Mouse (Mus musculus): ENCODE data around the gene Cdk13. TPM values are rescaled to one million over a fixed set of nuclear protein-coding genes. Genes with fewer than 3 reads are reported as not detected.

Gene Cdk13
- total RNA-seq (2023): 142 TPM

GRCm38 (mm10) chr13:17804909-17805613 lies at the start of gene Cdk13:
TSS of gene Cdk13 (minus strand) at chr13:17805097.

DNA sequence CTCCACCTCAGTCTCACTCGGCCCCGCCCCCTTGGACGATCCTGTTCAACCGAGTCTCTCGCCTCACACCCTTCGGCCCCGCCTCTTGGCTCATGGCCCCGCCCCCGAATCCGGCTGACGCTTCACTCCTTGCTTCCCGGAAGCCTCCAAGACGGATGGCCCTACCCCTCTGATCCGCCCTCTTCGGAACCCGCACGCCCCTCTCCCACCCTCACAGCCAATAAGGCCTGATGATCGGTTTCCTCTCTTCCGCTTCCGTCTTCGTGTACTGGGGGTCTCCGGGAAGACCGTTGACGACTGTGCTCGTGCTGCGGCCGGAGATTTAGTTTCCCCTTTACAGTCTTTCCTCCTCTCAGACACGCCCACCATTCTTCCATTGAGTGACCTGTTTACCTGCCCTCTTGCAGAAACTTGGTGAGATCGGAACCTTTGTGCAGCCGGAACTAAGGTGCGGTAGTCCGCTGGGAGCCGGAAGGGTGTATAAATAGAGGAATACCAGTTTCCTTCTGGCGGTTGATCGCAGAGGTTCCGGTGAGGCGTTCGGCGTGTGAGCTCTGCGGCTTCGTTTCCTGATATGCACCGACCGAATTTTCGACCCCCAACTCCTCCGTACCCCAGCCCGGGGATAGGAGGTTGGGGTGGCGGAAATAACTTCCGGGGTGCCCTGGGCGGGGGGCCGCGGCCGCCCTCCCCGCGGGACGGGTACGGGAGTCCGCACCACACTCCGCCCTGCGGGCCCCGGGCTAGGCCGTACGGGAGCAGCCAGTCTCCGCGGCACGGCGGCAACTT lies 109.8 kb downstream of the Cdk13 start, which contains the start of the genes Mplkip and Sugct:
Gene Mplkip, plus strand, starts transcription at position 282 of the 789 bp plus-strand sequence.
Gene Sugct, minus strand, starts transcription at position 643 of the 789 bp plus-strand sequence.

Other genes with a start within 250 kb of the Cdk13 start
- 31.7 TPM for gene Mplkip, start 109.9 kb downstream of the Cdk13 start, total RNA-seq (2023)
- gene Sugct, start 109.5 kb downstream of the Cdk13 start, total RNA-seq (2023): 0.50 TPM
- 33.3 TPM for gene Rala, start 139.1 kb upstream of the Cdk13 start, total RNA-seq (2023)
- gene Yae1d1, start 188.3 kb upstream of the Cdk13 start, total RNA-seq (2023): 12.1 TPM

Measured in CD4-positive naive resting alpha-beta T cell, adult 57 days (primary cell).